Mouse (Mus musculus): ENCODE data around the gene Sox1.

Sox1 gene

DNA sequence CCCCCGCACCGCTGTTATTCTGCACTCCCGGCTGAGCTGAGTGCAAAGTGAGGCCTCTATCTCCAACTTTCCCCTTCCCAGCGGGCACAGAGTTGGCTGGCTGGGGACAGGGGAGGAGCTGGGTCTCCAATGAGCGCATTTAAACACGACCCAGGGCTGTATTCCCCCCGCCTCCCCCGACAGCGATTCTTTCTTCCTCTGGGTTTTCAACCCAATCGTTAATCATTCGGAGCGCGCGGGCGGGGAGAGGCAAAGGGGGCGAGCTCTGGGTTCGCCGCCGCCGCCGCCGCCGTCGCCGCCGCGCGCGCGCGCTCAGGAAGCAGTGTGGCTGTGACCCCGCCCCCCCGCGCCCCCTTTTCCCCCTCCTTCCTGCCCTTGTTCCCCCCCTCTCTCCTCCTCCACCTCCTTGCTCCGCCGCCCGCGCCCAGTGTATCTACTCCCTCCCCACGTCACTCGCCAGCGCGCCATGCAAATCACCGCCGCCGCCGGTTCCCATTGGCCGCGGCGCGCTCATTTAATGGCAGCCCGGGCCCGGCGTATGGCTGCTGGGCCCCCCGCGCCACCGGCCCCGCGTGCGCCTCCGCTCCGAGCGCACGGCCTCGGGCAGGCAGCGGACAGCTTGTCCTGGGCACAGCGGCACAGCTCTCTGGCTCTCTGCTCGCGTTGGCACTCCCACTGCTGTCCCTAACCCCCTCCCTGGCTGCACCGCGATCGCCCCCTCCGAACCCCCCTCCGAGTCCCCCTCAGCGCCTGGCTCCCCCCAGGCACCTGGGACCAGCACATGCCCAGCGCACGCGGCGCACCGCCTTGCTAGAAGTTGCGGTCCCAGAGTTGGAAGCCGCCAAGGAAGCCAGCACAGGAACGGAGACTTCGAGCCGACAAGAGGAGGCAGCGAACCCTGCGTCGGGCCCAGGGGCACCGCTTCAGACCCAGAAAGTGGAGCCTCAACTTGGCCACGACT is at the start of gene Sox1:
TSS of gene Sox1 (plus strand) at position 225 of the 961 bp plus-strand sequence.
- DNase-seq: peak; percentile 80

DNA sequence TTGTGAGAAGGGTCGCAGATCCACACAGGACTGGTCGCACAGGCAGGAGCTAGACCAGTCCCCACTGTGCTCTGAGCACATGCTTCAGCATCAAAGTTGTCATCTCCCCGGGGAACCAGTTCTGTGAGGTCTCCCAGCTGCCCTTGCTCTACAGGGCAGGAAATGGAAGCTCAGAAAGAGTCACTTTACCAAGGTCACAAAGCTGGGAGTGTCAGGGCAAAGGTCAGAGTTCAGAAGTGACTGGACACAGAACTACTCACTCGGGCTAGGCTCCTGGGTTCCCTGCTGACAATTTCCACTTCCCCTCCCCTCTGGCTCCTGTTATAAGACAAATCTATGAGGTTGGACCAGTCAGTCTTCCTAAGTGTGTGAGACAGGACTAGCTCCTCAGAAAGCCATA is 49.2 kb upstream of the Sox1 start:
- DNase-seq: no peak

DNA sequence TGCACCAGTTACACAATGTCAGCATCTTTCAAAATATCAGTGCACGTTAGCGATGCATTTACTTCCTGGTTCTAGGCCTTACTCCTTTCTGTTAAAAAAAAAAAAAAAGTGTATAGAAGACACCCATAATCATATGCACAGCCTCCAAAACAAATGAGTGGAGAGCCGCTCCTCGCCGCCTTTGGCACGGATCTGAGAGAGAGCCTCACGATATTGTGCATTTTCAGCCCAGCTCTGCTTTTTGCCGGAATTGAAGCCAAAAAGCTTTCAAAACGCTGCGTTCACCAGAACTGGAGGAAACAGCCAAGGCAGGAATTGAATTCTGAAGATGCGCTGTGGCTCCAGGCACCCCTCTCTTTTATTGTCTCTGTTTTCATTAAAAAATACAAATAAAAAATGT is 48.2 kb upstream of the Sox1 start:
- no peak for DNase-seq

DNA sequence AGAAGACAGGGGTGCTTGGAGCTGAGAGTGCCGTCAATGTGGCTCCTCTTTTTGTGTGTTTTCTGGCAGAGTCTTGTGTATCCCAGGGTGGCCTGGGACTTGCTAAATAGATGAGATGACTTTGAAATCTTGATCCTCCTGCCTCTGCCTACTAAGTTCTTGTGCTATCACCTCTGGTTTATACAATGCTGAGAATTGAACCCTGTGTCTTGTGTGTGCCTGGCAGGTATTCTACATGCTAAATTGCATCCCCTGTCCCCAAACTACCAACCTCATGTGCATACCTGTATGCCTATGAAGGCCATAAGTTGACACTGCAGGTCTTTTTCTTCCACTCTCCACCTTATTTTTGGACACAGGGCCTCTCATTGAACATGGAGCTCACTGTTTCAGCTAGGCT is 46.8 kb upstream of the Sox1 start:
- no peak for DNase-seq

DNA sequence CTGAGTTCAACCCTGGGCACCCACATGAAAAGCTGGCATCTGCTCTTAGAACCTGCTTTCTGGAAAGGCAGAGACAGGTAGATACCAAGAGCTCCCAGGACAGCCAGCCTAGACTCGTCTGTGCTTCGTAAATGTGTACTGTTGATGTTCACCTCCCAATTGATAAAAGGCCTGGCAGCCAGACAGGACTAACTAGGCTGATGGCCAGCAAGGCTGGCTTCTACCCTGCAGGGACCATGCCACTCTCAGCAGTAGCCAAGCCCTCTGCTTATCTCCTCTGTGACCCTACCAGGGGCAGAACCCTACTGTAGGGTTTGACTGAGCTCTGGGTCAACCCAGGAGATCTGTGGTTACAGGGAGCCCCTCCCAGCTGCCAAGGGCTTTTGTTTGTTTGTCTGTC is 45.5 kb upstream of the Sox1 start:
- DNase-seq: no peak

DNA sequence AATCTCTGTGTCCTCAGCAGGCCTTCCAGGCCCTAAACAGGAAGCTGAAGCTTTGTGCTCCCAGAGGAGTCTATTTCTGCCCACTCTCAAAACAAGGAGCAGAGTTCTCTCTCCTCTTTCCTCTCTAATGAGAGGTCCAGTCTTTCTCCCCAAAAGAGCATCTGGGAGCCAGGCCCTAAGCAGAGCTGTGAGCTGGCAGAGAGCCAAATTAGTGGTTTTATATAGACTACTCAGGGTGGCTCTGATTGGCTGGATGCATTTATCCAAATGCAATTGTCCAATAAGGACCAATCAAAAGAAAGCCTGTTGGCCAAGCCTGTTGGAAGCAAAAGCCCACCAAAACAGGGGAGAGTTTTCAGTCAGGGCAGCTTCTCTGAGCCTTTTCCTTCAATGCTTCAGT is 44.0 kb upstream of the Sox1 start:
- no peak for DNase-seq

DNA sequence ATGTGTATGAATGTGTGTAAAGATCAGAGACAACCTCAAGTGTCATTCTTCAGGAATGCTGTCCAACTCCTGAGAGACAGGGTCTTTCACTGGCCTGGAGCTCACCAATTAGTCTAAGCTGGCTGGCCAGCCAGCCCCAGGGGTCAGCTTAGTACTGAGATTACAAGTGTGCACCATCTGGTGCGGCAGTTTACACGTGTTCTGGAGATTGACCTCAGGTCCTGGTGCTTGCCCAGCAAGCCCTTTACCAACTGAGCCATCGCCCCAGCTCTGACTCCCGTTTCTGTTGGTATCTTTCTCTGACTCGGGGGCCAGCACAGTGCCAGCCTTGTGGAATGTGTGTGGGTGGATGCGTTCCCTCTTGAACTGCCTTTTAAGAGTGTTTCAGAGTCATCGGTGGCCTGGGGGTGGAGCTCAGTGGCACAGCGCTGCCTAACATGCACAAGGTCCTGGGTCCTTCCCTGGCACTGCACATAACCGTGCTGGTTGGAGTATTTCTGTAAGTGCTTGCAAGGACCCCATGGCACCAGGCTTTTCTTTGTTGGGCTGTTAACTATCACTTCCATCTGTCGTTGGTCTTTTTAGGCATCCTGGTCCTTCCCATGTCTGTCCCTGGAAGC is 40.6 kb upstream of the Sox1 start:
- DNase-seq: no peak

DNA sequence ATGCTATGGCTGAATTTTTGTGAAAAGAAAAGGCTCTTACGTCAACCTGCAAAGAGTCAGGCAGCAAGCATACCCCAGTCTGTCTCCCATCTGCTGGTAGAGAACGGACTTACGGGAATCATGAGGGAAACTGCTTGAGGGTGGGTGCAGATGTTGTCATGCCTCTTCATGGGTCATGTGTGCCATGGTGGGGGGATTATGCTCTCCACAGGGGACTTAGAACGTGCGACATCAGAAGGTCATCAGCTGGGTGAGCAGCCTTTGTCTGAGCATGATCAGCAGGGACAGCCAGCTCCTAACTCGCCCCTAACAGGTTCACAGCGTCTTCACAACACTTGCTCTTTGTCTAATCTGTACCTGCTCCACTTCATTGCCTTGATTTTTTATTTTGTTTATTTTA is 26.9 kb upstream of the Sox1 start:
- DNase-seq: no peak

DNA sequence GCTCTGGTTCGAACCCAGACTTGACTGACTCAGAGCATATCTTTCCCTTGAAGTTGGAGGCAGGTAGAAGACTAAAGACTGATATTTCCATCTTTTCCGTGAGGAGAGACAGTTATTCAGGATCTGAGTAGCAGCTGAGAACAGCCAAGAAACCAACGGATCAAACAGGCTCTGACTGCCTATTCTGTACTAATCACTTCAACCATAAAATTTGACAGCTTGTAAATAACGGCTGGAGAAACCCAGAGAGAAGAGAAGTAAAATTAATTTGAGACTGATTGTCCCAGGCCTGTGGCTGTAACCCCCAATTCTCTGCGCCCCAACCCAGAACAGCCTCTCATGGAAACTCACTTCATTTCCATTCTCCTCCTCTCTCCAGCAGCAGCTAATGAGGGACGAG is 26.2 kb upstream of the Sox1 start:
- no peak for DNase-seq

DNA sequence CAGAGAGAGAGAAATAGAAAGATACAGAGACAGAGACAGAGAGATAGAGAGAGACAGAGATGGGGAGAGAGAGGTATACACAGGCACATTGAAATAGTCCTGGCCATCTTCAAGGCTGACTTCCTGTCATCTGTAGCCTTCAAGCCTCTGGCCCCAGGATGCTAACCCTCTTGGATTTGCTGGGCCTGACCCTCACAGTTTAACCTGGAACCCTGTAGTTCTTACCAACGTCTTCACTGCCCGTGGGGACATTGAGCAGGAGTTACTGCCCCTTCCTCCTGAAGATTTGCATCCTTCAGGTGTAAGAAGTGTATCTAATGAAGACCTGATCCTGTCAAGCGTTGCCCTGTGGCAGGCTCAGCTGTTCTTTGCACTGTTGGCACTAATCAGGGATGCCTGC is 14.0 kb upstream of the Sox1 start:
- DNase-seq: no peak

DNA sequence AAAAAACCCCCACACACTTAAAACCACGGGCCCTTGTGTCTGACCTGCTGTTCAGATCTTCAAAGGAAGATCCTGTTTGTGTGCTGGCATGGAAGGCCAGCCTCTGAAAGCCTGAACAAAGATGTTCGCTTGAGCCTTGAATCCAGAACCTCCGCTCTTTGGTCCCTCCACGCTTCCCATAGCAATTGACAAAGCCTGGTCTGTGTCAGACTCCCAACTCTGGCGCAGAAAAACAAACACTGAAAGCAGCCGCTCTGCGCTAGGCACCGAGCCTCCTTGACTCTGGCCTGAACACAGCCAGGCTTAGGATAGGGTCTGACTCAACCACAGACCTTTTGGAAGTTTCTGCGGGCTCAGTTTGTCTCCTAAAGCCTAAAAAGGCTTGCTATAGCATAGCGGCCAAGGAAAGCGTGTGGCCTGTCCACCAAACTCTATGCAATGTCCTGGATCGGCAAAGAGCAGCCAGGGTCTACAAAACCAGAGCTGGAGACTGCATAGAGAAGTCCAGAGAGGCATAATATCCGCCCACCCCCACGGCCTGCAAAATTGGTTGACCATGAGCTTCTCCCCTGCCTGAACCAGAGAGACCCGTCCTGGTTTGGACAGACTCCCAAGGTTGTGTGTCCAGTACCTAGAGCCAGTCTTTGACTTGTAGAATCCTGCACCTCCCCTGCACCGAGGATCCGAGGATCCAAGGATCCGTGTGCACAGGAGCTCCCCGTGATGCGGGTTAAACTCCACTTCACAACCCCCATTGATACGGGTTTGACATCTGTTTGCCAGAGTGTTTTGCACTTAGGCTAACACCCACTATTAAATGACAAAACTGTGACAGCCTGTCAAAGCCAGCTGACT is 12.2 kb upstream of the Sox1 start:
- DNase-seq: no peak

DNA sequence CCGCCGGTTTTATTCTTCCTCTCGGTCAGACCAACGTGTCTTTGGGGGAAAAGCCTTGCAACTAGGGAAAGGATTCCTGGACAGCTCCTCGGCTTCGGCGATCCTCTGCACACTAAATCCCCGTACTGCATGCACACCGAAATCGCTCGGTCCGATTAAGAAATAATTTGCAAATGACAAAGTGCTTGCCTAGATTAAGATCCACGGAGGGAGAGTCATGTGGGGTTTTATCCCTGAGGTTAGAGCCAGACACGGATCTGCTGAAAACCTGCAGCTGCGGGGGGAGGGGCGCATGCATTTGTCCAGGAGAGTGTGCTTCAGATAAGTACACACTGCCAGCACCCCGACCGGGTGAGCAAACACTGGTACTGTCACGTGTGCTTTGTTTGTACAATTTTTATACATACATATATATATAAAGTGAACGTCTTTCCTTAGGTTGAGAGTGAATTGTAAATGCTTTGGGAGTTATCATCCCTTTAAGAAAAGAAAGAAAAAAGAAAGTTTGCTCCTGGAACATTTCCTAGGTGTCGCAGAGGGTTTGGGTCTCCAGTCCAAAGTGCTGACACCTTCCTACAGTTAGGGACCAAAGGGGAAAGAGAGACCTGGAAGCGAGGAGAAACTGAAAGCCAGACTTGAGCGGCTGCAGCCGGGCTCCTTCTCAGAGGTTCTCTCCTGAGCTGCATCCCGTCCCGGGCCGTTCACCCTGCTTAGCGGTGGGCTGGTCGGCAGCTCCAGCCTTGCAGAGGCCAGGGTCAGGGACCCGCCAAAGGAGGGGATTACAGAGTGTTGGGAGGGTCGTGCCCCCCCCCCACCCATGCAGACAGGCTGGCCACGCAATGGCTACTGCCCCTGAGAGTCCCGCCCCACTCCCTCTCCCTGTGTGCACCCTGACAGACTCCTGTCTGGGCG is 10.9 kb upstream of the Sox1 start:
- no peak for DNase-seq

DNA sequence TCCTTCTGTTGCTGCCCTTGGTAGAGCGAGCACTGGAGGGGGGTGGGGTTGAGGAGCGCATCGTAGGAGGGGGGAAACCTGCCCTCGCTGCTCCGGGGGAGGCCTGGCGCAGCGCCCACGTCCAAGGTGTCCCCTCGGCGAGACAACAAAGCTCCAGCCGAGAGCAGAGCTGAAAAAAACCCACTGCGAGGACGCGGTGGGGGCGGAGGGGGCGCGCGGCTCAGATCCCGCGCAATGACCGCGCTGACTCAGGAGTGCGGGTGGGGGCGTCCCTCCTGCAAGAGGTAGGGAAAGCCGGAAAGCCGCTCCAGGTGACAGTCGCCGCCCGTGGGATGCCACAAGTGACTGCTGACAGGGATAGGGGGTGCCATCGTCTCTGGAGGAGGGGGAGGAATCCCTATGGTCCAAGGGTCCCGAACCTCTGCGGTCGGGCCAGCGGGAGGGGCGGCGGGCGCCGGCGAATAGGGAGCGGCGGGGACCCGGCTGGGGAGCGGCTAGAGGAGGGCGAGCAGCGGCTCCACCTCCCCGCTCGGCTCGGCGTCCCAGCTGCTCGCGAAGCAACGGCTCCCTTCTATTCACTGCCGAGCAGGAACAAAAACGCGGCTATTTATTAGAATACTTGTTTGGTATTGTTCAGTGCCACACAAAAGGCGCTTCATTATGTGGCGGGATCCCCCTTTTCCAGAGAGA is 10.0 kb upstream of the Sox1 start:
- DNase-seq: no peak

DNA sequence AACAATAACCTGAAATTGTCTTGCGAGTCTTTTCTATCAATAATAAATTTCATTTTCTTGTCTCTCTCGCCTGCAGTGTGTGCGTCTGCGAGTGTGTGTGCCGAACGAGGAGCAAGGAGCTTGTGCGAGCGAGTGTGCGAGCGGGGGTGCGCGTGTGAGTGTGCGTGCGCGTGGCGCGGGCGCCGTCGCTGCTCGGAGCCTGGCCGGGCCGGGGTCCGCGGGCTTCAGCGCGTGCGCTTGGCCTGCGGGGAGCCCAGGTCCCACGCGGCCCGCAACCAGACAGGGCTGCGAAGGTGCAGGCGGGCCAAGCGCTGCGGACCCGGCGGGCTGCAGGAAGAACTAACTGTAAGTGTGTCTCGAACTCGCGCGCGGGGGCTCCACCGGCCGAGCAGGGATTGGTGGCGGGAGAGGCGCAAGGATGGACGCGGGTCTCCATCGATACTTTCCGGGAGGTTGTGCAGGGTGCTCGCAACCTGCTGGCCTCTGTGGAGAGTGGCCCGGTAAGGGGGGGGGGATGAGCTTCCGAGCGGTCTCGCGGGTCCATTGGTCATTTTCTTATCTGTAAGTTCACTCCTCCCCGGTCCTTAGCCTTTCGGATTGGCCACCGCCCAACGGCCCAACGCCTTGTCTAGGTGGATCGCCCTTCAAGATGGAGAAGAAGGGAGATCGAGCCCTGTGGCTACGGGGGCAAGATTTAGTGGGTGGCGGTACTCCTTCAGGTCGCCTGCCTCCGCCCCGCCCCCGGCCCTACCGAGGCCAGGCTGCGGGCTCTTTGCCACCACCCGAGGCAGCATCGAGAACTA is 9.2 kb upstream of the Sox1 start:
- DNase-seq: no peak

DNA sequence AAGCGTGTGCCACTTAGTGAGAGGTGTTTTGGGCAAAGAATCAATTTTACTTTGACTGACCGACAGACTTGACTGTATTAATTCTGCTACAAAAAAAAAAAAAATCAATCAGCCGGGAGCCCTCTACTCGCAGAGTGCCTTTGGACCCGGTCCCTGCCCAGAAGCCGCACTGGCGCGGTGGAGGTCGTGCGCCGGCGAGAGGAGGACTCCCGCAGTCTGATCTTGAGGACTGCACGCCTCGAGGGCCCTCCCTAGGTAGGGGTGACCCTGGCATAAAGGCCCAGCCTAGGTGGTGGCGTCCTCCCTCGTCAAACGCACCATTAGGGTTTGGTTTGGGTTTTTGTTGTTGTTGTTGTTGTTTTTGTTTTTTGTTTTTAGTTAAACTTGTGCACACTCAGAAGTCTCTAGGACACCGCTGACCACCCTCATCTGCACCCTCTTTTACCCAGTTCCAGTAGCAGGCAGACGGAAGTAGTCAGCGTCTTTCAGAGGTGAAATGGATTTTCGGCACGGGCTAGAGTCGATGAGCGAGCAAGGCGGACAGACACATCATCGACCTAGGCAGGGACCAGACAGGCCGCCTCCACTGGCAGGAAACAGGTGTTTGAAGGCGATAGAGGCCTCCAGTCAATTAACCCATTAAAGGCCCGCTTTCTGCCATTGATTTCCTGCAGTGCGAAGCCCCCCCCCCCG is 8.4 kb upstream of the Sox1 start:
- DNase-seq: no peak

DNA sequence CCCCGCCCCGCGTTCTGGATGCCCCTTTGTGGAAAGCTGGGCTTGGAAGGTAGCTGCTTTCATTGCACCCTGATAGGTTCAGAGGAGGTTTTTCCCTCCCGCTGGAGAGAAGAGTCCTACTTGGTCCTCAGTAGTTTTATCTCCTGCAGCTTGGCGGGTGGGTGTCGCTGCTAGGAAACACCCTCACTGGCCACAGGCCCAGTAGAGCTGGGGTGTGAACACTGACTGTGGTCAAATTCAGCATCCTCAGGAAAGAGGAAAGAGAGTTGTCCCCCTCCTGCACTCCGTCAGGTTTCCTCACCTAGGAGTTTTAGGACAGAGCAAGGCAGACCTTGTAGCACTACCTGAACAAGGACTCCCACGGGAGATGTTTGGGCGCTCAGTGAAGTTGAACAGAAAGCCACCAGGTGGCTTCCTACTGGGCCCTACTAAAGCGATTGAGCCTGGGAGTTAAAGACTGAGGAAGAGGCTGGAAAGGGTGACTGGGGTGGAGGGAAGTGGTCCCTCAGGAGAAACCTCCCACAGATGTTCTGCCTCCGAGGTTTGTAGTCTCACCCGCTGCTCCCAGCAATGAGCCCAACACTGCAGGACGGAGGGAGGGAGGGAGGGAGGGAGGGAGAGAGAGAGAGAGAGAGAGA is 7.8 kb upstream of the Sox1 start:
- no peak for DNase-seq

DNA sequence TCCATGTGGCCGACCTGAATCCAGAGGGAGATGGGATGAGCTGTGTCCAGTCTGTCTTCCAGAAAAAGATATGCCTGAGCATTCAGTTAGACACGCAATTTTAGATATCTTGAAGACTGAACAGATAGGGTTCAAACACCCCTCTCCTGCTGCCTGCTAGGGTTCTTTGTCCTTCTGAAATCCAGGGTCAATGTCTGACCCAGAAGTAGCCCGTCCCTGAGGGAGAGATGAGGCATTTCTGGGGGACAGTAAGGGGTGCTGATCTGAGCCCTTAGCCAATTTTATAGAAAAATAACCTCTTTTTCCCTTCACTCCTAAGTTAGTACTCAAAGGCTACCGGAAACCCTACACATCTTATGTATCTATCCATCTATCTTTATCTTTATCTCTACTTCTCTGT is 7.2 kb upstream of the Sox1 start:
- DNase-seq: no peak

DNA sequence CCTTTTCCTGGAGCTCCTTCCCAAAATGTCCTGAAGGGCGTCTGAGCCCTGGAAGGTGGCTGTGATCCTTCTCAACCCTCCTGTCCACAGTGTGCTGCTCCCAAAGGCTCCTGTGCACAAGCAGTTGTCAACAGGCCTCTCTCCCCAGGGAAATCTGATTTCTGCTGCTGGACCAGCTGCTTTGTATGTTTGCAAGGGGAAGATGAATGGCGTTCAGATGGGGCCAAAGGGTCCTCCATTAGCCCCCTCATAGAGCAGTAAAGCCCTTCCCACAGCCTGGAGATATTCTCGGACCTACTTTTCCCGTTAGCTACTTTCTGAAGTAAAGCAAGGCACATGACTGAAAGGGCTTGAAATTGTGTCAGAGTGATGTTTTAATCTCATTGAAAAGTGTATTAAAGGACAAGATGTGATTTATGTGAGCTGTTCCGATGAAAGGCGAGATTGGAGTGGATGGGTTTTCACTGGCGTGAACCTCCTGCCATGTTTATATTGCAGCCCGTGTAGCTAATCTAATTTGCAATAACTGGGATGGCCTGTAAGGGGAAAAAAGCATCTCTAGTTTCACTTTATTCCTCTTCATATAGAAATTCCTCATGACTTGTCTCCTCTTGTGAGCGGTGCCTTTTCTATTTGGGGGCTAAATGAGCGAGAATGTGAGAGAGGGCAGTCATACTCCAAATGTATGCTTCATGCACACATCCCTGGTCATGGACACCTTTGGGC is 6.5 kb upstream of the Sox1 start:
- no peak for DNase-seq

DNA sequence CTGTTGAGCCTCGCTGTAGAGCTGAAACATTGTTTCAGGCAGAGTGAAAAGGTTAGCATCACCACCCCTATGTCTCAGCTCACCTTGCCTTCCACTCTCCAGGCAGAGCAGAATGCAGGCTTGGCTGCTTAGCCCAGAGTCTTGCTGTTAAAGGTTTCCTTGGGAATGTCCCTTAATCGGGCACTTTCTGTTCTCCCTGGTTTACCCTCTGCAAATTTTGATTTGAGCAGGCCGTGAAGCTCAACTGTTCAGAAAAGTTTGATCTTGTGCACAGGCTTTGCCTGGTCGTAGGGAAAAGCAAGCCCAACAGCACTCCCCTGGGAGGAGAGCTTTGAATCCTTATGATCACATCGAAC is 6.0 kb upstream of the Sox1 start:
- no peak for DNase-seq
